Mouse (Mus musculus): ENCODE measurements around the gene Ppara. TPM values are rescaled to one million over a fixed set of nuclear protein-coding genes. Genes with fewer than 3 reads are reported as not detected.

Gene Ppara
- polyA plus RNA-seq, 1 experiment from 2014 or later: 2.7 TPM

- no peaks in the 10 kb centered on the region for H3K9me3 ChIP-seq (ENCODE audit: low read depth, low read length)
- H3K4me1 ChIP-seq (ENCODE audit: insufficient read depth): no peaks in the 10 kb centered on the region
- DNase-seq (no peak), ATAC-seq (ENCODE audit: insufficient read depth) (no peak)
- no peak for TF ChIP-seq CTCF (IDR thresholded peaks at IDR 0.05; ENCODE audit: low read depth)
- H3K36me3 ChIP-seq (ENCODE audit: insufficient read depth): no peaks in the 10 kb centered on the region
- no peak overlapping the region for H3K4me3 ChIP-seq (ENCODE audit: low read depth, low read length)
- no peak overlapping the region for H3K27ac ChIP-seq (ENCODE audit: low read depth)
- no peak overlapping the region for H3K4me2 ChIP-seq
- WGBS: 66% methylated on average over 3 of the region's 3 CpGs
- no peak overlapping the region for H3K9ac ChIP-seq
- H3K27me3 ChIP-seq (ENCODE audit: insufficient read depth, low read length): no peaks in the 10 kb centered on the region
Observed at GRCm38 (mm10) chr15:85748466-85748865, 13.7 kb downstream of the Ppara start.

GRCm38 (mm10) chr15:85749141-85749540 is 14.4 kb downstream of the Ppara start:
- no peak for TF ChIP-seq CTCF (IDR thresholded peaks at IDR 0.05; ENCODE audit: low read depth)
- no peaks in the 10 kb centered on the region for H3K9me3 ChIP-seq (ENCODE audit: low read depth, low read length)
- no peaks in the 10 kb centered on the region for H3K36me3 ChIP-seq (ENCODE audit: insufficient read depth)
- no peaks in the 10 kb centered on the region for H3K4me1 ChIP-seq (ENCODE audit: insufficient read depth)
- 88% methylated on average over 9 of the region's 9 CpGs for WGBS
- DNase-seq (no peak), ATAC-seq (ENCODE audit: insufficient read depth) (no peak)
- no peak overlapping the region for H3K27ac ChIP-seq (ENCODE audit: low read depth)
- no peak overlapping the region for H3K4me2 ChIP-seq
- no peak overlapping the region for H3K4me3 ChIP-seq (ENCODE audit: low read depth, low read length)
- H3K27me3 ChIP-seq (ENCODE audit: insufficient read depth, low read length): no peaks in the 10 kb centered on the region
- no peak overlapping the region for H3K9ac ChIP-seq

GRCm38 (mm10) chr15:85750115-85750514 is 15.3 kb downstream of the Ppara start:
- ATAC-seq (ENCODE audit: insufficient read depth) (no peak), DNase-seq (no peak)
- Histone ChIP-seq H3K36me3 (ENCODE audit: insufficient read depth) (no peaks in the 10 kb centered on the region), H3K4me2 (no peak overlapping the region), H3K27me3 (ENCODE audit: insufficient read depth, low read length) (no peaks in the 10 kb centered on the region), H3K4me1 (ENCODE audit: insufficient read depth) (no peaks in the 10 kb centered on the region), H3K4me3 (ENCODE audit: low read depth, low read length) (no peak overlapping the region), H3K9ac (no peak overlapping the region), H3K27ac (ENCODE audit: low read depth) (no peak overlapping the region), H3K9me3 (ENCODE audit: low read depth, low read length) (no peaks in the 10 kb centered on the region)
- no peak for TF ChIP-seq CTCF (IDR thresholded peaks at IDR 0.05; ENCODE audit: low read depth)
- WGBS: 84% methylated on average over 5 of the region's 5 CpGs

- no peaks in the 10 kb centered on the region for H3K36me3 ChIP-seq (ENCODE audit: insufficient read depth)
- ATAC-seq (ENCODE audit: insufficient read depth): no peak
- TF ChIP-seq CTCF (IDR thresholded peaks at IDR 0.05; ENCODE audit: low read depth): no peak
Observed at GRCm38 (mm10) chr15:85752655-85753054, 17.9 kb downstream of the Ppara start.

GRCm38 (mm10) chr15:85754033-85754650 is 19.4 kb downstream of the Ppara start:
- Histone ChIP-seq H3K4me3 (ENCODE audit: low read depth, low read length) (no peak overlapping the region), H3K9me3 (ENCODE audit: low read depth, low read length) (no peaks in the 10 kb centered on the region), H3K4me2 (no peak overlapping the region), H3K4me1 (ENCODE audit: insufficient read depth) (no peaks in the 10 kb centered on the region), H3K36me3 (ENCODE audit: insufficient read depth) (no peaks in the 10 kb centered on the region), H3K27ac (ENCODE audit: low read depth) (no peak overlapping the region), H3K27me3 (ENCODE audit: insufficient read depth, low read length) (no peaks in the 10 kb centered on the region), H3K9ac (no peak overlapping the region)
- ATAC-seq (ENCODE audit: insufficient read depth) (no peak), DNase-seq (no peak)
- 93% methylated on average over 1 of the region's 1 CpGs for WGBS
- TF ChIP-seq CTCF (IDR thresholded peaks at IDR 0.05; ENCODE audit: low read depth): no peak

More at GRCm38 (mm10) chr15:85752655-85753054, 17.9 kb downstream of the Ppara start:
- no peak overlapping the region for H3K4me2 ChIP-seq
- H3K9ac ChIP-seq: no peak overlapping the region
- no peak overlapping the region for H3K27ac ChIP-seq (ENCODE audit: low read depth)
- H3K9me3 ChIP-seq (ENCODE audit: low read depth, low read length): no peaks in the 10 kb centered on the region
- no peaks in the 10 kb centered on the region for H3K27me3 ChIP-seq (ENCODE audit: insufficient read depth, low read length)
- WGBS: 68% methylated on average over 2 of the region's 2 CpGs
- H3K4me1 ChIP-seq (ENCODE audit: insufficient read depth): no peaks in the 10 kb centered on the region
- no peak for DNase-seq
- H3K4me3 ChIP-seq (ENCODE audit: low read depth, low read length): no peak overlapping the region

GRCm38 (mm10) chr15:85755214-85755613 is 20.4 kb downstream of the Ppara start:
- 54% methylated on average over 6 of the region's 6 CpGs for WGBS
- Histone ChIP-seq H3K9ac (no peak overlapping the region), H3K4me2 (no peak overlapping the region), H3K4me3 (ENCODE audit: low read depth, low read length) (no peak overlapping the region), H3K27ac (ENCODE audit: low read depth) (no peak overlapping the region), H3K4me1 (ENCODE audit: insufficient read depth) (no peaks in the 10 kb centered on the region), H3K27me3 (ENCODE audit: insufficient read depth, low read length) (no peaks in the 10 kb centered on the region), H3K36me3 (ENCODE audit: insufficient read depth) (no peaks in the 10 kb centered on the region), H3K9me3 (ENCODE audit: low read depth, low read length) (no peaks in the 10 kb centered on the region)
- TF ChIP-seq CTCF (IDR thresholded peaks at IDR 0.05; ENCODE audit: low read depth): no peak
- no peak for DNase-seq
- no peak for ATAC-seq (ENCODE audit: insufficient read depth)

- Histone ChIP-seq H3K4me2 (no peak overlapping the region), H3K4me1 (ENCODE audit: insufficient read depth) (no peaks in the 10 kb centered on the region), H3K9ac (no peak overlapping the region), H3K4me3 (ENCODE audit: low read depth, low read length) (no peak overlapping the region), H3K27ac (ENCODE audit: low read depth) (no peak overlapping the region), H3K9me3 (ENCODE audit: low read depth, low read length) (no peaks in the 10 kb centered on the region), H3K27me3 (ENCODE audit: insufficient read depth, low read length) (no peaks in the 10 kb centered on the region), H3K36me3 (ENCODE audit: insufficient read depth) (no peaks in the 10 kb centered on the region)
- no peak for DNase-seq
- ATAC-seq (ENCODE audit: insufficient read depth): no peak
- WGBS: 86% methylated on average over 7 of the region's 7 CpGs
- TF ChIP-seq CTCF (IDR thresholded peaks at IDR 0.05; ENCODE audit: low read depth): no peak
Observed at GRCm38 (mm10) chr15:85756611-85757010, 21.8 kb downstream of the Ppara start.

Data from lung, embryonic 14.5 days (tissue).